Mouse (Mus musculus): ENCODE results near the gene Ralgds. TPM values are rescaled to one million over a fixed set of nuclear protein-coding genes. Genes with fewer than 3 reads are reported as not detected.

Gene Ralgds
- polyA plus RNA-seq, 1 experiment = not detected

DNA sequence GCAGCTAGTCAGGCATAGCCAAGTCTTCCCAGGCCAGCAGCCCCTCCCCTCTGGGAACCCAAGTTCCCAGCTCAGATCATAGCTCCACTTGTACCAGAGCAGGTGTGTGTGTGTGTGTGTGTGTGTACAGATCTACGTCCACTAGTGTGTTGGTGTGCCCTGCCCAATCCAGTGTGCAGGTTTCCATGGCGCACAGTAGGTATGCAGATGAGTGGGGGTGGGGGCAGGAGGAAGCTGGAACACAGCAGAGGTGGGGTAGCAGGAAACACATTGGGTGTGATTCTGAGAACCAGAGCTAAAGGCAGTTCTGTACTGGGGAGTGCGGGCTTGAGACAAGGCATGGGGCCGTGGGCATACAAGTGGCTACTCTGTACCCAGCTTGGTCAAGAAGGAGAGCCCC, 51.5 kb downstream of the Ralgds start:
- WGBS = 91% methylated on average over 4 of the region's 4 CpGs
- no peak overlapping the region for H3K27ac ChIP-seq (ENCODE audit: insufficient read depth, low read depth, low read length)
- TF ChIP-seq CTCF (IDR thresholded peaks at IDR 0.05; ENCODE audit: insufficient read depth, low read depth, low read length) (no peak), POLR2A (IDR thresholded peaks at IDR 0.05; ENCODE audit: insufficient read depth, low read depth, low read length) (no peak)
- no peak overlapping the region for H3K4me3 ChIP-seq (ENCODE audit: insufficient read depth, low read depth, low read length)
- no peaks in the 10 kb centered on the region for H3K4me1 ChIP-seq (ENCODE audit: control insufficient read depth, insufficient read depth, low read length)

DNA sequence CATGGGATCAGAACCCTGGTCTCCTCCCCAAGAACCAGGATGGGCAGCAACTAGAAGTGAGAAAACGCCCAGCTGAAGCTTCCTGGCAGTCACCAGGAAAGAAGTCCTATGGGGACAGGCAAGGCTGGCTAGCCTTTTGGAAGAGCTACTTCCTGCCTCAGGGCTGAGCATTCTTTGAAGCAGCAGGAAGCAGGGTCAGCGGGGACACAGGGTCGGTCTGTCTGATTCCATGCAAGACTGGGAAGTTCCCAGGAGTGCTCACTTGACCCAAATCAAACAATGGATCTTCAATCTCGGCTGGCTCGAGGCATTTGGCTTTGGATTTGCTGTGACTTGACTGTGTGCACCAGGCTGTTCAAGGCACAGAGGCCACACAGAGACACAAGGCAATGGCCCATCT, 53.6 kb downstream of the Ralgds start:
- H3K4me3 ChIP-seq (ENCODE audit: insufficient read depth, low read depth, low read length) = no peak overlapping the region
- no peak overlapping the region; the same call in 1 of the 2 replicates for H3K27ac ChIP-seq (ENCODE audit: insufficient read depth, low read depth, low read length)
- H3K4me1 ChIP-seq (ENCODE audit: control insufficient read depth, insufficient read depth, low read length) = no peaks in the 10 kb centered on the region
- no peak for TF ChIP-seq POLR2A (IDR thresholded peaks at IDR 0.05; ENCODE audit: insufficient read depth, low read depth, low read length)
- TF ChIP-seq CTCF (IDR thresholded peaks at IDR 0.05; ENCODE audit: insufficient read depth, low read depth, low read length) = no peak
- 65% methylated on average over 5 of the region's 5 CpGs for WGBS

DNA sequence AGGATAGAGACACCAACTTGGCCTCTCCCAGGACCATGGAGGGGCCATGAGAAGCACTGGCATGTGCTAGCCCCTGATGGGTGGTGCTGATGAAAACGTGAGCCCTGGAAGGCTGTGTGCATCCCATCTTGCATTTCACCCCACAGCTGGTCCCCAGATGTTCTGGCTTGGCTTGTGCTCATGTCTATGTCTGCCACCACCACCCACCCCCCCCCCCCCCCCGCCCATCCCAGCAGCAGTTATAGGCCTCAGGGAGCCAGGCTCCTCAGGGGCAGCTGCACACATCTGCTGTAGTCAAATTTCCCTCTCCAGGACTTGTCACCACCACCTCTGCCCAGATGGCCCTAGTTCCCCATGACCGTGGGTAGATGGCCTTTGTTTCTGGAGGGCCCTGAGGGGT, 57.0 kb downstream of the Ralgds start:
- TF ChIP-seq CTCF (IDR thresholded peaks at IDR 0.05; ENCODE audit: insufficient read depth, low read depth, low read length) (no peak), POLR2A (IDR thresholded peaks at IDR 0.05; ENCODE audit: insufficient read depth, low read depth, low read length) (no peak)
- no peaks in the 10 kb centered on the region for H3K4me1 ChIP-seq (ENCODE audit: control insufficient read depth, insufficient read depth, low read length)
- whole genome bisulfite sequencing = 77% methylated on average over 3 of the region's 3 CpGs
- H3K27ac ChIP-seq (ENCODE audit: insufficient read depth, low read depth, low read length) = no peak overlapping the region
- no peak overlapping the region for H3K4me3 ChIP-seq (ENCODE audit: insufficient read depth, low read depth, low read length)

DNA sequence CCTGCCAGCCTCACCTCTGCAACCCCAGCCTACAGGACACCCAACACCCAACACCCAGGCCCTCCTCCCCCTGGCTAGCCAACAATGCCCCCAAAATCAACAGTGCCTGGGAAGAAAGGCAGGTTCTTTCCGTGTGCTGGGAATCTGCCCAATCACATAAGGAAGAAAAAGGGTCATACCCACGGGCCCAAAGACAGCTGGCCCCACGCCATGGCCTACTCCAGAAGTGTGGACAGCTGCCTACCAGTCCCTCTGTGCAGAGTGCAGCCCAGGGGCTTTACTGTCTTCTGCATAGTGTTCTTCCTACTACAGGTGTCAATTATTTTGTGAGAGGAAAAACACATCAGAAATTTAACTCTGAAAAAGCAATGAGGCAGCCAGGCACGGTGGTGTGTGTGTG, 62.4 kb downstream of the Ralgds start:
- Histone ChIP-seq H3K4me1 (ENCODE audit: control insufficient read depth, insufficient read depth, low read length) (no peaks in the 10 kb centered on the region; the same call in 1 of the 2 replicates), H3K27ac (ENCODE audit: insufficient read depth, low read depth, low read length) (no peak overlapping the region), H3K4me3 (ENCODE audit: insufficient read depth, low read depth, low read length) (no peak overlapping the region)
- TF ChIP-seq CTCF (IDR thresholded peaks at IDR 0.05; ENCODE audit: insufficient read depth, low read depth, low read length) (no peak), POLR2A (IDR thresholded peaks at IDR 0.05; ENCODE audit: insufficient read depth, low read depth, low read length) (no peak)
- WGBS = 49% methylated on average over 4 of the region's 4 CpGs

DNA sequence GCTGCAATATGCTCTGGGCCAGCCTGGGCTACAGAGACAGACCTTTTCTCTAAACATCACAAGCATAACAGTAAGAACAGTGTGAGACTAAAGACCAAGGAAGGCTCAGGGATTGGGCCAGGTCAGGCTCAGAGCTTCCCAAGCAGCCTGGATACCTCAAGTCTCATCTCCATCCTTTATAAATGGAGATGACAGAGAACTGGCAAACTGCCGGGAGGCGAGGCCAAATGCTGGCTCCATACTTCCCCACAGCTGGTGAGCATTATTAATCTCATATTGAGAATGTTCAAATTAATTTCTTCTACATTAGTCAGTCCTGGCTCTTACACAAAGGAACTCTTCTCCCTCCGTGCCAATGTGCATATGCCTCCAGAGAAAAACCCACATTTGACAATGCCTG, 63.9 kb downstream of the Ralgds start:
- TF ChIP-seq CTCF (IDR thresholded peaks at IDR 0.05; ENCODE audit: insufficient read depth, low read depth, low read length) (no peak), POLR2A (IDR thresholded peaks at IDR 0.05; ENCODE audit: insufficient read depth, low read depth, low read length) (no peak)
- whole genome bisulfite sequencing = 75% methylated on average over 3 of the region's 3 CpGs
- Histone ChIP-seq H3K27ac (ENCODE audit: insufficient read depth, low read depth, low read length) (no peak overlapping the region), H3K4me1 (ENCODE audit: control insufficient read depth, insufficient read depth, low read length) (no peaks in the 10 kb centered on the region; the same call in 1 of the 2 replicates), H3K4me3 (ENCODE audit: insufficient read depth, low read depth, low read length) (no peak overlapping the region)

DNA sequence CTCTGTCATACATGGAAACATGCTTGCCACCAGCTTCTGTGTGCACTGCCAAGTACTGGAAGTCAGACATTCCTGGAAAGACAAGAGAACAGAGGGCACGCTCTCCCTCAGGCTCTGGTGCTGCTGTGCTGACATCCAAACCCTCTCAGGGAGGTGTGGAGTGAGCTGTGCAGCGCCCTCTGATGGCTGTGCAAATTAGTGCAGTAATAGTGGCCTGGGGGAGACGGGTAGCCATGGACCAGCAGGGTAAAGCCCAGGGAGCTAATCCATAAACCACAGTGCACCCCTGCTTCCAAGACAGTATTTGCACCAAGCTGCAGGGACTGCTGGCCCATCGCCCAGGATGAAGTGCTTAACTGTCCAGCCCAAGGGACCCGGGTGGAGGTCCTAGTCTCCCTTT, 65.1 kb downstream of the Ralgds start:
- WGBS = 61% methylated on average over 5 of the region's 5 CpGs
- no peaks in the 10 kb centered on the region; the same call in 1 of the 2 replicates for H3K4me1 ChIP-seq (ENCODE audit: control insufficient read depth, insufficient read depth, low read length)
- no peak for TF ChIP-seq POLR2A (IDR thresholded peaks at IDR 0.05; ENCODE audit: insufficient read depth, low read depth, low read length)
- no peak for TF ChIP-seq CTCF (IDR thresholded peaks at IDR 0.05; ENCODE audit: insufficient read depth, low read depth, low read length)
- H3K27ac ChIP-seq (ENCODE audit: insufficient read depth, low read depth, low read length) = no peak overlapping the region
- H3K4me3 ChIP-seq (ENCODE audit: insufficient read depth, low read depth, low read length) = no peak overlapping the region

DNA sequence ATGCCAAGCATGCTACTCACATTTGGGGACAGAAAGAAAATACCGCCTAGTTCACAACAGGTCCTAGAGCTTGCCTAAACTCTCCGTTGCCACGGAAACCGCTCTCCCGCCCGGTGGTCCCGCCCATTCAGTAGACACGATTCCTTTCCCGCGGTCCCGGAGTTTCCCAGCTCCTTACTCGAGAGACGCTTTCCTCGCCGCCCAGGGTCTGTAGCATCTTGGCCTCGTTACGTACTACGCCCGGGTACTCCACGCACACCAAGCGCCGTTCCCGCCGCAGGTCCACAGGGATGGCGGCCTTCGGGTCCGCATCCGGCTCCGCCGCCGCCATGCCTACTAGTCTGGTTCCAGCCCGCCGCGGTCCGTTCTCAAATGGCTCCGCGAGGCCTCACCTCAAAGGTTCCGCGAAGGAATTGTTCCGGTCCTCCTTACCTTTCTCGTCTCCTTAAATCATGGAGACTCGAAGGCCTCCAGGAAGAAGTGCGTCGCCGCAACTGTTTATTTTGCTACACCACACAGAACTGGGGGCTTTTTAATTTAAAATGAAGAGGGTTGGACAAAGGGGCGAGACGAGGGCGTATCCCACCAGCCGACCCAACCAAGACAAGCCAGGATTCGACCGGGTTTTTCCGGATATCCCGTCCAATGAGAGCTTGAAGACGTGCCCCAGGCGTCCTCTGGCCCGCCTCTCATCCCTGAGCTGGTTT, 69.9 kb downstream of the Ralgds start:
- Histone ChIP-seq H3K27ac (ENCODE audit: insufficient read depth, low read depth, low read length) (peak overlapping the region; percentile 86), H3K4me1 (ENCODE audit: control insufficient read depth, insufficient read depth, low read length) (no peaks in the 10 kb centered on the region), H3K4me3 (ENCODE audit: insufficient read depth, low read depth, low read length) (peak overlapping the region; percentile 96)
- no peak for TF ChIP-seq CTCF (IDR thresholded peaks at IDR 0.05; ENCODE audit: insufficient read depth, low read depth, low read length)
- no peak; the same call in 1 of the 2 replicates for TF ChIP-seq POLR2A (IDR thresholded peaks at IDR 0.05; ENCODE audit: insufficient read depth, low read depth, low read length)
- WGBS = under 1% methylated on average over 56 of the region's 56 CpGs

DNA sequence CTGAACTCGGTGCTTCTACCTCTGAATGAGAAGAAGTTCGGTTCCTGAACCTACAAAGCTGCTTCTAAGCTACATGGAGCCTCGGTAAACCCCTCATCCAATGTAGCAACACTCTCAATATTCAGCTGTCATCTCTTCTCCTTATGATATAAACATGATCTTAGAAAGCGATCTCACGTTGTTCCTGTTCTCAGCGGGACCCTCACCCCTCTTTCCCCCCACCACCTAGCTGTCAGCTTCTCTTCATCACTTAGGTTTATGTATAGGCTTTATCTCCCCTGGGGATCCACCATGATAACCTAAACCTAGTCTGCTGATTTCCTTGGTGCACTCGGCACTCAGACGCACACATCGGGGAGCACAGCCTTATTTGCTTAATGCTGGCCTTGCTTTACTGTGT, 70.7 kb downstream of the Ralgds start, which contains the start of gene Gtf3c5:
Gtf3c5 (minus strand) TSS at position 101 of the 400 bp plus-strand sequence.
- H3K27ac ChIP-seq (ENCODE audit: insufficient read depth, low read depth, low read length) = peak within 1 kb of the TSS; percentile 86
- 77% methylated on average over 9 of the region's 9 CpGs for WGBS
- peak within 1 kb of the TSS; percentile 96 for H3K4me3 ChIP-seq (ENCODE audit: insufficient read depth, low read depth, low read length)
- TF ChIP-seq CTCF (IDR thresholded peaks at IDR 0.05; ENCODE audit: insufficient read depth, low read depth, low read length) (no peak), POLR2A (IDR thresholded peaks at IDR 0.05; ENCODE audit: insufficient read depth, low read depth, low read length) (no peak)
- H3K4me1 ChIP-seq (ENCODE audit: control insufficient read depth, insufficient read depth, low read length) = no peaks in the 10 kb centered on the region

DNA sequence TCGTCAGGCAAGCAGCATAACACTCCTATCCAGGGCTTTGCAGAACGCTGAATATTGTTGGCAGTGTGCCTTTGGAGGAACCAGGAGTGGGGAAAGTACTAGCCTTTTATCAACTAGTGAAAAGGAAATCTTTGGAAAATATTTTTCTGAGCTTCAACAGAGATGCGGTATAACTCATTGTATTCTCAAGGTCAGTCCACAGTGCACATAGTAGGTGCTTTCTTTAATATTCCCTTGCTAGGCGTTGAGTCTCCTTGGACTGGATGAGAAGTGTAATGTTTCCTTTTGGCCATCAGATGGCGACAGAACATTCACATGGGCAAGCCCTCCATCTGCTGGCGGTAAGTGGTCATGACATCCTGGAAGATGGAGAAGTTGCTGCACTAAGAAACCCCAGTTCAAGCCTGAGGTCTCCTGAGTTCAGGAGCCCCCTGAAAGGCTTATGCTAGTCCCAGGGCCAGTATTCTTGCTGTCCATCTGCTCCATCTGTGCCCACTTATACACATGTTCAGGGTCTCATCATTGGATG, 72.2 kb downstream of the Ralgds start:
- H3K4me1 ChIP-seq (ENCODE audit: control insufficient read depth, insufficient read depth, low read length) = no peaks in the 10 kb centered on the region
- H3K4me3 ChIP-seq (ENCODE audit: insufficient read depth, low read depth, low read length) = no peak overlapping the region
- H3K27ac ChIP-seq (ENCODE audit: insufficient read depth, low read depth, low read length) = no peak overlapping the region
- TF ChIP-seq CTCF (IDR thresholded peaks at IDR 0.05; ENCODE audit: insufficient read depth, low read depth, low read length) = peak; percentile 80
- no peak for TF ChIP-seq POLR2A (IDR thresholded peaks at IDR 0.05; ENCODE audit: insufficient read depth, low read depth, low read length)
- WGBS = 12% methylated on average over 6 of the region's 6 CpGs
